Mouse (Mus musculus) erythroblast, embryonic 14.5 days (primary cell): Measurements from ENCODE around the gene Nav2. TPM values are rescaled to one million over a fixed set of nuclear protein-coding genes. Genes with fewer than 3 reads are reported as not detected.

Experiments used
- H3K27me3 ChIP-seq: 2 replicates; pipeline ENCODE4 v1.6.1; 2012; ENCODE audit warnings: inconsistent platforms; ENCODE audit not compliant: control insufficient read depth
- H3K36me3 ChIP-seq: 2 replicates; pipeline ENCODE4 v1.6.1; 2012; ENCODE audit warnings: mild to moderate bottlenecking, inconsistent platforms; ENCODE audit not compliant: control insufficient read depth
- H3K4me1 ChIP-seq: 2 replicates; pipeline ENCODE4 v1.6.1; 2012; ENCODE audit warnings: inconsistent platforms; ENCODE audit not compliant: control insufficient read depth
- H3K4me3 ChIP-seq: replicated peaks from 2 replicates; pipeline ENCODE3; 2012; ENCODE audit warnings: moderate library complexity, mild to moderate bottlenecking, inconsistent platforms
- H3K9me3 ChIP-seq: 2 replicates; pipeline ENCODE4 v1.6.1; 2012; ENCODE audit warnings: low read length, inconsistent platforms, mixed read lengths; ENCODE audit not compliant: control insufficient read depth
- GATA1 ChIP-seq: IDR thresholded peaks from 2 replicates; pipeline ENCODE4 v1.6.1; 2012; ENCODE audit warnings: low read length, inconsistent platforms, mixed read lengths
- TAL1 ChIP-seq: IDR thresholded peaks from 3 replicates; pipeline ENCODE4 v1.6.1; 2012; ENCODE audit warnings: low read length, inconsistent platforms, mixed read lengths
- polyA plus RNA-seq: library from polyadenylated mRNA; stranded (reverse); fragments of >175 nt; gene quantifications from 2 replicates; pipeline ENCODE4 v1.2.3, GENCODE M21; 2012

The Nav2 gene
- polyA plus RNA-seq, 1 experiment: 0.11 TPM

DNA sequence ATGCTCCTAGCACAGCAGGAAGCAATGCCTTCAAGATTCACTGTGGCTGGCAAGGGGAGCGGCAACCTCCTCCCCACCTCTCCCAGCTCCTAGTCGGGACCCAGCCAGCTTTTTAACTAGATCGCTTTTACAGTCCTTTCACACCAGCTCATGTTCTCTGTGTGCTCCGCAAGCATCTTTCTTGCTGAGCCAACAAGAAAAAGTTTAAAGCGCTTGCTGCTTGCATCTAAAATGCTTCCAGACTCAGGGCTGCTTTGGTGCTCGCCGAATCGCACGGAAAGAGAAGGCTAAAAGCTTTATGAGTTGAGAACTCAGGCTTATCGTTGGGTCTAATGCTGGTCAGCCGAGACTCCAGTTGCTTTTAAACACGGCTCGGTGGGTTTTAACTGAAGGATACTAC is 510.3 kb downstream of the Nav2 start:
- no peaks in the 10 kb centered on the region for H3K27me3 ChIP-seq
- H3K9me3 ChIP-seq: no peaks in the 10 kb centered on the region
- H3K4me1 ChIP-seq: no peaks in the 10 kb centered on the region
- TF ChIP-seq GATA1: no peak
- TF ChIP-seq TAL1: no peak
- no peaks in the 10 kb centered on the region for H3K36me3 ChIP-seq
- H3K4me3 ChIP-seq: no peak overlapping the region

DNA sequence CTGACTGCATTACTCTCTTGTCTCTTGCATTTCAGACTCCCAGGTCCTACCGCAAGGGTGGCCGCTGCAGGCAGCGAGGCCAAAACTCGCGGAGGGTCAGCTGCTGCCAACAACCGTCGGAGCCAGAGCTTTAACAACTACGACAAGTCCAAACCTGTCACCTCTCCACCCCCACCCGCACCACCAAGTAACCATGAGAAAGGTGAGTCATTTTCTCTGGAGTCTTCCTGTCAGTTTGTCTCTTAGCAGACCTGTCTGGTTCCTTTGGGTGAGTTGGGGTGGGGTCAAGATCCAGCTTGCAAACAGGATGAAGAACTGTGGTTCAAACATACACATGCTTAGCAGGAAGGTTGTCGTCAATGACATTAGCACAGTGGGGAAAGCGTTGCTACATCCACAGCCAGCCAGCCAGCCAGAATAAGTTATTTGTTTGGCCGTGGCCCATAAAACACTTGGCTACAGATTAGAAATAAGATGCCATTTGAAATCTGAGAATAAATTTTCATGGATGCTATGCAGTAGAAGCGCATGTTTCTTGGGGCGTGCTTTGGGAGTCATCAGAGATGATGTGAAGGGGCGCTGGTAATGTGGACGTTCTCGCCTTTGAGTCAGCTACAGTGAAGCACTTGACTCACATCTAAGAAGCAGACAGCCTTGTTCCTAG is 511.8 kb downstream of the Nav2 start:
- TF ChIP-seq TAL1: no peak
- no peak for TF ChIP-seq GATA1
- Histone ChIP-seq H3K27me3 (no peaks in the 10 kb centered on the region), H3K4me3 (no peak overlapping the region), H3K9me3 (no peaks in the 10 kb centered on the region), H3K4me1 (no peaks in the 10 kb centered on the region), H3K36me3 (no peaks in the 10 kb centered on the region)

DNA sequence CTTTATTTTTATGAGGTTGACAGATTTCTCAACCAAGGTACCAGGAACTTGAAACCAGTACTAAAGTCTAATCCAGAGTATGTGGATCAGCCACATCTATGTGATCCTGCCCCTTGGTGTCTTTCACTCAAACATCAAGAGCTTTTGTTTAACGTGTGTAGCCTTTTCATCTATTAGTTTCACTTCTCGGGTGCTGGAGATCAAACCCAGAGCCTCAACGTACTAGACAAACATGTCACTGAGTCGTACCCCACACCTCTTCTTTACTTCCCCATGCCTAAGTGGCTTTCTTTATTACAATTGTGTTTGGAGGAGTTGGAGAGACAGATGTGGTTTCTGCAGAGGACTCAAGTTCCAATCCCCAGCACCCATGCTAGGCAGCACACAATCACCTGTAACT is 512.7 kb downstream of the Nav2 start:
- no peaks in the 10 kb centered on the region for H3K36me3 ChIP-seq
- H3K4me1 ChIP-seq: no peaks in the 10 kb centered on the region
- no peaks in the 10 kb centered on the region for H3K9me3 ChIP-seq
- no peaks in the 10 kb centered on the region for H3K27me3 ChIP-seq
- H3K4me3 ChIP-seq: no peak overlapping the region
- TF ChIP-seq TAL1: no peak
- TF ChIP-seq GATA1: no peak

DNA sequence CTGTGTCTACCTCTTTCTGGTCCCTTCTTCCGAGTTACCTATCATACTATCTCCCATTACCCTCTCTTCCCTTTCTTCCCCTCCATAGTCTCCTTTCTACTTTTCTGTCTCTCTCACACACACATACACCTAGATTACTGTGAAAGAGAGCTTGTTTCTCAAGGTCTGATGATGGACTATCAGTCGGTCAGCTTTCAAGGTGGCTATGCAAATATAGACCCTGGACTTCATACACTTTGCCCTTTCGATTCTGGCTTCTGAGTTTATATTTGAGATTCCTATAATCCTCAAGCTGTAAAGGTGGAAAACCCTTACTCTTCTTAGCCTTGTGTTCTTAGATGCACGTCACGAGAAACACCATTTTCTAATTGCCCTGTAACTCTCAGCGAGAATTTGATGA is 515.4 kb downstream of the Nav2 start:
- H3K27me3 ChIP-seq: no peaks in the 10 kb centered on the region
- no peaks in the 10 kb centered on the region for H3K9me3 ChIP-seq
- no peak overlapping the region for H3K4me3 ChIP-seq
- no peaks in the 10 kb centered on the region for H3K36me3 ChIP-seq
- no peak for TF ChIP-seq TAL1
- no peak for TF ChIP-seq GATA1
- H3K4me1 ChIP-seq: no peaks in the 10 kb centered on the region

DNA sequence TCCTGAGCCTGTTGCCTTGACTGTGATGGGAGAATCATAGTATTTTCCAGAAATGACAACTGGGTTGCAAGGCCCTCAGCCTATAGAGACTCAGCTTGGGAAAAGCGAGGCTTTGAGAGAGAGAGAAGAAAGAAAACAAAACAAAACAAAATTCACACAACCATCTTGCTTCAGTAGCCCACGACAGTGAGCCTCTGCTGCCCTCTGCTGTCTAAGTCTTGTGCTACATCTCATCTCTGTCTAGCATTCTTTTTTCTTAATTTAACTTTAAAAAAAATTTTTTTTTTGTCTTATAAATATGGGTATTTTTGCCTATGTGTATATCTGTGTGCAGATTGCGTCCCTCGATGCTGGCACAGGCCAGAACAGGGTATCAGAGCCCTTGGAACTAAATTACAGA is 517.5 kb downstream of the Nav2 start:
- no peak overlapping the region for H3K4me3 ChIP-seq
- TF ChIP-seq GATA1 (no peak), TAL1 (no peak)
- no peaks in the 10 kb centered on the region for H3K27me3 ChIP-seq
- no peaks in the 10 kb centered on the region for H3K4me1 ChIP-seq
- no peaks in the 10 kb centered on the region for H3K9me3 ChIP-seq
- no peaks in the 10 kb centered on the region for H3K36me3 ChIP-seq

DNA sequence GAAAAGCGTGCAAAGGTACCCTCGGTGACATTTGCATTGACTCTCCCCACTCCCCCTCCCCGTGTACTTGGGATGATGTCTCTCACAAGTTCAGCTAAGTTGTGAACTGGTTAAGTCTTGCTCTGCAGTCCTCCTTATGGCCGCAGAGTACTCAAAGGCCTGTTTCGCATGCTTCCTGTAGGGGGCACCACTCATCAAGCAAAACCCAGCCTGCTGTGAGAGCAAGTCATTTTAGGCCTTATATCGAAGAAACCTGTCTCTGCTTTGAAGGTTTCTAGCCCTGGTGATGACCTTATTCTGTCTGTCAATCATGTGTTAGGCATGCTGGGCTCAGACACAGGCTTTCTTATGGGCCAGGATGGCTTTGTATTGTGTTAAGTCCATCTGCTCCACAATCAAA is 519.3 kb downstream of the Nav2 start:
- Histone ChIP-seq H3K27me3 (no peaks in the 10 kb centered on the region), H3K9me3 (no peaks in the 10 kb centered on the region)
- TF ChIP-seq TAL1: no peak
- TF ChIP-seq GATA1: no peak

DNA sequence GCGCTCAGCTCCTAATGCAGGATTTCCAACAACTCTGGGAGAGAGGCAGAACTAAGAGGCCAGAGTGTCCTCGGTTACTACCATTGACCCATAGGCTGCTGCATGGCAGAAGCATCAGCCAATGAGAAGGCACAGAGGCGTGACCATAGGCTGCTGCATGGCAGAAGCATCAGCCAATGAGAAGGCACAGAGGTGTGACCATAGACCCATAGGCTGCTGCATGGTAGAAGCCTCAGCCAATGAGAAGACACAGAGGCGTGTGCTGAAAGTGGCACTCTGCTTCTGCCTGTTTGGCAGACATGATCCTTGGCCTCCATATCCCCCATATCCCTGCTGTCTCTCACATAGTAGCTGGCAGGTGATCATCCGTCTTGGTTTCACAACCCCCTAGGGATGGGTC is 520.4 kb downstream of the Nav2 start:
- Histone ChIP-seq H3K4me1 (no peaks in the 10 kb centered on the region), H3K36me3 (no peaks in the 10 kb centered on the region), H3K4me3 (no peak overlapping the region), H3K9me3 (no peaks in the 10 kb centered on the region), H3K27me3 (no peaks in the 10 kb centered on the region)
- TF ChIP-seq GATA1: no peak
- no peak for TF ChIP-seq TAL1

More for the DNA sequence above, 519.3 kb downstream of the Nav2 start:
- Histone ChIP-seq H3K36me3 (no peaks in the 10 kb centered on the region), H3K4me3 (no peak overlapping the region), H3K4me1 (no peaks in the 10 kb centered on the region)

DNA sequence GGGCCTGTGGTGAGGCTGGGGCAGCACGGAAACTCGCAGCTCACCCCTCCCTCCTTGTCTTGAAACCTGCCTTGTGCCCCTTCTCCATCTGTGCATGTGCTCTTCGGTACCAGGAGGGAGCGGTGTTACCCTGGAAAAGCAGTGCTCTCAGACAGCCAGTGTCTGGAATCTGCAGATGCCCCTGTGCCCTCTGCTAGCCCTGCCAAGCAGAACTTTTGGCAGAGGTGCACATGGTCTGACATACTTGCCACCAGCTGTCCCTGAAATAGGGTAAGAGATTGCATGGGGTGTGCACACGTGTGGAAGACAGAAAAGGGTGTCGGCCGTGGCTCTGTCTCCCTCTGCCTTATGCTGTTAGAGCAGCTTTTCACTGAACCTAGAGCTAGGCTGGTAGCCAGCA is 522.3 kb downstream of the Nav2 start:
- no peak for TF ChIP-seq GATA1
- no peak for TF ChIP-seq TAL1
- no peaks in the 10 kb centered on the region for H3K9me3 ChIP-seq
- H3K4me1 ChIP-seq: no peaks in the 10 kb centered on the region
- H3K4me3 ChIP-seq: no peak overlapping the region
- H3K27me3 ChIP-seq: no peaks in the 10 kb centered on the region
- H3K36me3 ChIP-seq: no peaks in the 10 kb centered on the region

DNA sequence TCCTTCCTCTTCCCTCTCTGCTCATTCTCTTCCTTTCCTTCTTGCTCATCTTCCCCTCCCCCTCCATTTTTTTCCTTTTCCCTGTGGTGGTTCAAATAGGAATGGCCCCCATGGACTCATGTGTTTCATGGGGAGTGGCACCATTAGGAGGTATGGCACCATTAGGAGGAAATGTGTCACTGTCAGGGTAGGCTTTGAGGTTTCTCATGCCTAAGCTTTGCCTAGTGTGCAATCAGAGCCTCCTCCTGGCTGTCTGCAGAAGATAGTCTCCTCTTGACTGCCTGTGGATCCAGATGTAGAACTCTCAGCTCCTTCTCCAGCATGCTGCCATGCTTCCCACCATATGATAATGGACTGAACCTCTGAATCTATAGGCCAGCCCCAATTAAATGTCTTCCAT is 525.4 kb downstream of the Nav2 start:
- H3K9me3 ChIP-seq: no peaks in the 10 kb centered on the region
- TF ChIP-seq GATA1 (no peak), TAL1 (no peak)
- no peak overlapping the region for H3K4me3 ChIP-seq
- no peaks in the 10 kb centered on the region for H3K27me3 ChIP-seq
- H3K36me3 ChIP-seq: no peaks in the 10 kb centered on the region
- H3K4me1 ChIP-seq: no peaks in the 10 kb centered on the region

DNA sequence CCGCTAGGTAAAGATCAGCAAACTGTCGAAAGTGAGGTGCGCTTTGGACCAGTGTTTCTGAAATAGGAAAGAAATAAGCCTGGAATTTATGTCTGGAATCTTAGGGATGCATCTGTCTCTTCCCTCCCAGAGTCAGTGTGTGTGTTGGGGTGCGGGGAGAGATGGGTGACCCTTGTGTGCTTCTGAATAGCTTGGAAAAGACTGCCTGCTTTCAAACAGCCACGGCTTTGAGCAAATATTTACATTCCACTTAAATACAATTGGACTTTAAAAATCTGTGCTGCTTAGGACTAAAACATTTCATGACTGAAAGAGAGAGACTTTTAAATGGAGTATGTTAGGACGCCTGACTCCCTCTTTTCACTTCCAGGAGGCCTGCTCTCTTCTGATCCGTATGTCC is 528.0 kb downstream of the Nav2 start:
- H3K27me3 ChIP-seq: no peaks in the 10 kb centered on the region
- no peak overlapping the region for H3K4me3 ChIP-seq
- no peak for TF ChIP-seq GATA1
- TF ChIP-seq TAL1: no peak
- H3K9me3 ChIP-seq: no peaks in the 10 kb centered on the region
- H3K4me1 ChIP-seq: no peaks in the 10 kb centered on the region
- no peaks in the 10 kb centered on the region for H3K36me3 ChIP-seq
